Mouse (Mus musculus) lung, adult 2 months (tissue): ENCODE results near the gene Relt.

Experiments used
- CTCF ChIP-seq: fragments of 200-500 bp; IDR thresholded peaks from 2 replicates; pipeline ENCODE4 v1.5.1; 2011; ENCODE audit warnings: mild to moderate bottlenecking, low read length, control low read depth; ENCODE audit not compliant: insufficient read depth
- POLR2A ChIP-seq: fragments of 200-500 bp; IDR thresholded peaks from 2 replicates; pipeline ENCODE4 v1.6.1; 2011; ENCODE audit warnings: low read depth, mild to moderate bottlenecking, control low read depth, low read length, borderline replicate concordance; ENCODE audit errors: extremely low read depth

DNA sequence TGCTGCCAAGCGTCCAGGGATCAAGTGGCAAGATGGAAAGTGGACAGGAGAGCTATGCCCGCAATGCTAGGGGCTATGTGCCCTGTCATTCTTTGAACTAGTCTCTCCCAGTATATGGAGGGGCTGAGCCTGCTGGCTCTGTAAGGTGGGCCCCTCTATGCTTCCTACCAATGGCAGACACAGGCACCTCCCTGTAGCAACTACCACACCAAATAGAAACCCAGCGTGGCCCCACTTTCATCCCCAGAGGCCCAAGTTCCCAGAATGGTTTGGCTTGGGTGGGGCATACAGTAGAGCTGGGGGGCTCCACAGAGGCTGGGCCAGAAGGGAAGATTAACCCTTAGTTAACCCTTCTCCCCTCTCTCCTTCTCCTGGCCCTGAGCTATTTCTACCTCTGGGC lies 2.8 kb downstream of the Relt start:
- TF ChIP-seq POLR2A (no peak), CTCF (no peak)
